9 mouse cellular contexts compared by ENCODE assay signal in genomic region chr11:22003341-22003981, GRCm38 (mm10). TPM values are rescaled to one million over a fixed set of nuclear protein-coding genes. Genes with fewer than 3 reads are reported as not detected.
A peak's percentile ranks its signal among the peaks of the same experiment; 100 is the strongest.
DNase-seq lines count a peak whose midpoint lies in the region; ATAC-seq lines count a peak whose summit lies in the region.
"Had no signal": no experiment of that assay in that cellular context is flagged by ENCODE, and none has a peak within 500 bp of the region (broad histone marks: within the 10 kb centered on the region; RNA-seq: fewer than 3 reads in every experiment).

No protein-coding gene starts in this region.

- 3% methylated on average over 31 of the region's 31 CpGs for WGBS in heart, embryonic 16.5 days
- WGBS in limb, embryonic 15.5 days = under 1% methylated on average over 31 of the region's 31 CpGs
- under 1% methylated on average over 31 of the region's 31 CpGs for WGBS in neural tube, embryonic 12.5 days

- no peaks in the 10 kb centered on the region for H3K9me3 ChIP-seq in heart, embryonic 16.5 days (replicated peaks; ENCODE audit: control insufficient read depth, low read length)
- no peaks in the 10 kb centered on the region for H3K9me3 ChIP-seq in limb, embryonic 15.5 days
- no peaks in the 10 kb centered on the region for H3K9me3 ChIP-seq in neural tube, embryonic 12.5 days

- H3K9ac ChIP-seq in heart, embryonic 16.5 days (ENCODE audit: low read length) = no peak overlapping the region; the same call in 1 of the 2 replicates
- H3K9ac ChIP-seq in limb, embryonic 15.5 days = no peak overlapping the region
- no peak overlapping the region for H3K9ac ChIP-seq in neural tube, embryonic 12.5 days

- H3K36me3 ChIP-seq in heart, embryonic 16.5 days (ENCODE audit: control insufficient read depth, insufficient read depth) = peaks cover 8% of the 10 kb centered on the region
- 0 out of 2 replicates have a peak, but pooled peaks cover 3% of the 10 kb centered on the region for H3K36me3 ChIP-seq in limb, embryonic 15.5 days
- H3K36me3 ChIP-seq in neural tube, embryonic 12.5 days = no peaks in the 10 kb centered on the region

- no peak overlapping the region for H3K27ac ChIP-seq in heart, embryonic 16.5 days (ENCODE audit: low read length)
- H3K27ac ChIP-seq in limb, embryonic 15.5 days = no peak overlapping the region
- no peak overlapping the region for H3K27ac ChIP-seq in neural tube, embryonic 12.5 days

- H3K4me2 ChIP-seq in heart, embryonic 16.5 days (ENCODE audit: low read depth, low read length) = peak overlapping the region; percentile 95
- peak overlapping the region; percentile 29 for H3K4me2 ChIP-seq in limb, embryonic 15.5 days
- H3K4me2 ChIP-seq in neural tube, embryonic 12.5 days (replicated peaks) = peak overlapping the region; percentile 16; the same call in 1 of the 2 replicates

- ATAC-seq in heart, embryonic 16.5 days (replicated peaks; ENCODE audit: extremely low read depth, insufficient read depth, low FRiP score) = no peak
- no peak for ATAC-seq in limb, embryonic 15.5 days (ENCODE audit: insufficient number of reproducible peaks, low FRiP score, low TSS enrichment, low read depth)
- no peak for ATAC-seq in neural tube, embryonic 12.5 days (ENCODE audit: low FRiP score, low read depth)

- peaks cover 25% of the 10 kb centered on the region; the same call in 1 of the 2 replicates for H3K4me1 ChIP-seq in heart, embryonic 16.5 days (ENCODE audit: control insufficient read depth, insufficient read depth, low read length)
- H3K4me1 ChIP-seq in limb, embryonic 15.5 days = peaks cover 50% of the 10 kb centered on the region
- H3K4me1 ChIP-seq in neural tube, embryonic 12.5 days = peaks cover 43% of the 10 kb centered on the region

- DNase-seq in gastrocnemius, postnatal 10 days = peak; percentile 15
- DNase-seq in gastrocnemius, adult 18-20 months (ENCODE audit: low spot score) = no peak
- peak; percentile 40 to 57 for DNase-seq in B cell, adult 2 months
- peak; percentile 68 for DNase-seq in embryo, embryonic 11 days
- DNase-seq in adipocyte (ENCODE audit: low spot score) = no peak

- H3K27me3 ChIP-seq in heart, embryonic 16.5 days (ENCODE audit: control insufficient read depth, insufficient read depth, low read length) = peaks cover 62% of the 10 kb centered on the region
- H3K27me3 ChIP-seq in limb, embryonic 15.5 days = peaks cover 87% of the 10 kb centered on the region
- H3K27me3 ChIP-seq in neural tube, embryonic 12.5 days (replicated peaks) = peaks cover 97% of the 10 kb centered on the region

- peak overlapping the region; percentile 58 for H3K4me3 ChIP-seq in heart, embryonic 16.5 days (ENCODE audit: low read length)
- peak overlapping the region; percentile 55 for H3K4me3 ChIP-seq in limb, embryonic 15.5 days
- H3K4me3 ChIP-seq in neural tube, embryonic 12.5 days = no peak overlapping the region

RNA-seq across cellular contexts. Expression of gene Otx1, which starts 0.8 kb away (rescaled TPM):
- not detected for total RNA-seq in gastrocnemius, postnatal 10 days (2021)
- not detected for total RNA-seq in gastrocnemius, adult 18-20 months (2021)
- 0.13 and 0.26 TPM in 2 replicates for polyA plus RNA-seq in heart, embryonic 16.5 days (2015; fragmentation: Nextera tagmentation; extraction: Ambion mirVana)
- 2.7 and 2.9 TPM in 2 replicates for polyA plus RNA-seq in limb, embryonic 15.5 days (2015; fragmentation: Nextera tagmentation; extraction: Ambion mirVana)
- not detected in 2 replicates for polyA plus RNA-seq in neural tube, embryonic 12.5 days (2016; fragmentation: Nextera tagmentation; extraction: Ambion mirVana)
- total RNA-seq: MEL had no signal

Comparison
In these comparisons a context has a peak if more than half of its experiments do, and no peak if none do; other contexts are left out.
1. DNase-seq: peak in gastrocnemius, postnatal 10 days (single experiment), B cell, adult 2 months (2 of 2) and embryo, embryonic 11 days (single experiment); none in gastrocnemius, adult 18-20 months (single experiment) and adipocyte (single experiment).
2. H3K4me2 ChIP-seq: peak in every context shown above with its lines; median percentile 95 in heart, embryonic 16.5 days; 29 in limb, embryonic 15.5 days; 16 in neural tube, embryonic 12.5 days.